Comparison of ENCODE assay signal across 8 mouse cellular contexts in the genomic region with DNA sequence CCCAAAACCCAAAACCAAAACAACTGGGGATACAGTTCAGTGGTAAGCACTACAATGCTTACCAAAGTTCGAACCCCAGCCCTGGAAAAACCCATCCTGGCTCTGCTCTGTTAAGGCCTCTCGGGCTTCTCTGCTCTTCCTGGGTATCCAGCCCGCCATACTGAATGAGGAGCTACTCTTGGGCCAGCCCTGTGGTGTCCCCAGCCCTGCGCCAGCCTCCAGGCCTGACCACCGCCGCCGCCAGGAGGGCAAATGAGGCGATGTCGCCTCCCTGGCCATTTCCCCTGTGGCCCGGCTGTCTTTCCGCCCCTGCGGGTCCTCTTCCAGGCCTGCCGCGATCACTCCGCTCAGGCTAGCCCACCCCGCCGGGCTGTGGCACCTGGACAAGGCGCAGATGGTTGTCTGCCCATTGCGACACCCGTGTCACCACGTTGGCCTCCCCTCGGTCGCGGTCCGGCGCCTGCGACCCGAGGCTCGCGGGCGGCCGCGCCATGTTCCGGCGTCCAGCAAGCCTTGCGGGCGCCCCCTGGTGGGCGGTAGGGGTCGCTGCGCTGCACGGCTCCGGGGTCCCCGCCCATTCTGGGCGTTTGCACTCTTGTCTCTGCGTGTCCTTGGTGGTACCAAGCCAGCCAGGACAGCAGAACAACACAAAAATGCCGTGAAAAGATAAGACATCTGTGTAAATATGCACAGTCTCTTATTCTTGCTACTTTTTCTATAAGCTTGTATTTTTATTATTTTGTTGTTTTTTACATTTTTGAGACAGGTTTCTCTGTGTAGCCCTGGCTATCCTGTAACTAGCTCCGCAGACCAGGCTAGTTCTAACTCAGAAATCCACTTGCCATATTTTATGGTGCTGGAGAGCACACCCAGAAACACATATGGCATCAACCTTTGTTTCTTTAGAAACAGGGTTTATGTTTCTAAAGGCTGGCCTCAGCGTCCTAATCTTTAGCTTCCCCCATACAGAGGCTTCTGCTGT. TPM values are rescaled to one million over a fixed set of nuclear protein-coding genes. Genes with fewer than 3 reads are reported as not detected.
DNase-seq lines count a peak whose midpoint lies in the region; ATAC-seq lines count a peak whose summit lies in the region.

A gene (minus strand): TSS at position 595 of the 982 bp plus-strand sequence.

- H3K9me3 ChIP-seq in forebrain, embryonic 11.5 days (ENCODE audit: control insufficient read depth, low read length), result no peaks in the 10 kb centered on the region
- no peaks in the 10 kb centered on the region for H3K9me3 ChIP-seq in heart, embryonic 16.5 days (replicated peaks; ENCODE audit: control insufficient read depth, low read length)
- H3K9me3 ChIP-seq in liver, embryonic 15.5 days (replicated peaks), result no peaks in the 10 kb centered on the region
- no peaks in the 10 kb centered on the region for H3K9me3 ChIP-seq in neural tube, embryonic 12.5 days

- H3K4me1 ChIP-seq in forebrain, embryonic 11.5 days (replicated peaks; ENCODE audit: control insufficient read depth, insufficient read depth, low read length), result no peaks in the 10 kb centered on the region
- H3K4me1 ChIP-seq in heart, embryonic 16.5 days (ENCODE audit: control insufficient read depth, insufficient read depth, low read length), result peaks cover 3% of the 10 kb centered on the region
- peaks cover 8% of the 10 kb centered on the region for H3K4me1 ChIP-seq in liver, embryonic 15.5 days (replicated peaks)
- no peaks in the 10 kb centered on the region for H3K4me1 ChIP-seq in neural tube, embryonic 12.5 days

- no peaks in the 10 kb centered on the region for H3K36me3 ChIP-seq in forebrain, embryonic 11.5 days (ENCODE audit: control insufficient read depth, insufficient read depth, low read length)
- no peaks in the 10 kb centered on the region for H3K36me3 ChIP-seq in heart, embryonic 16.5 days (ENCODE audit: control insufficient read depth, insufficient read depth)
- no peaks in the 10 kb centered on the region for H3K36me3 ChIP-seq in liver, embryonic 15.5 days (replicated peaks)
- H3K36me3 ChIP-seq in neural tube, embryonic 12.5 days, result no peaks in the 10 kb centered on the region

- H3K9ac ChIP-seq in forebrain, embryonic 11.5 days (ENCODE audit: low read length), result peak within 1 kb of the TSS; percentile 78
- peak within 1 kb of the TSS; percentile 96 for H3K9ac ChIP-seq in heart, embryonic 16.5 days (ENCODE audit: low read length)
- H3K9ac ChIP-seq in liver, embryonic 15.5 days, result peak within 1 kb of the TSS; percentile 75
- peak within 1 kb of the TSS; percentile 84 for H3K9ac ChIP-seq in neural tube, embryonic 12.5 days

- H3K4me3 ChIP-seq in forebrain, embryonic 11.5 days (ENCODE audit: low read depth, low read length), result peak within 1 kb of the TSS; percentile 46
- peak within 1 kb of the TSS; percentile 78 for H3K4me3 ChIP-seq in heart, embryonic 16.5 days (ENCODE audit: low read length)
- peak within 1 kb of the TSS; percentile 71 for H3K4me3 ChIP-seq in liver, embryonic 15.5 days (replicated peaks)
- peak within 1 kb of the TSS; percentile 69 for H3K4me3 ChIP-seq in neural tube, embryonic 12.5 days

- ATAC-seq in forebrain, embryonic 11.5 days (replicated peaks; ENCODE audit: low FRiP score), result peak; percentile 98
- peak; percentile 96 for ATAC-seq in heart, embryonic 16.5 days (replicated peaks; ENCODE audit: extremely low read depth, insufficient read depth, low FRiP score)
- peak; percentile 91 for ATAC-seq in liver, embryonic 15.5 days (ENCODE audit: insufficient read depth)
- peak; percentile 97 for ATAC-seq in neural tube, embryonic 12.5 days (ENCODE audit: low FRiP score, low read depth)

- peak within 1 kb of the TSS; percentile 60 for H3K4me2 ChIP-seq in forebrain, embryonic 11.5 days (ENCODE audit: low read depth, low read length, severe bottlenecking)
- peak within 1 kb of the TSS; percentile 74 for H3K4me2 ChIP-seq in heart, embryonic 16.5 days (ENCODE audit: low read depth, low read length)
- H3K4me2 ChIP-seq in liver, embryonic 15.5 days, result peak within 1 kb of the TSS; percentile 86
- H3K4me2 ChIP-seq in neural tube, embryonic 12.5 days (replicated peaks), result peak within 1 kb of the TSS; percentile 69

- H3K27ac ChIP-seq in forebrain, embryonic 11.5 days (ENCODE audit: low read depth, low read length), result 0 out of 2 replicates have a peak within 1 kb of the TSS, but pooled peaks have one; percentile 27
- H3K27ac ChIP-seq in heart, embryonic 16.5 days (ENCODE audit: low read length), result peak within 1 kb of the TSS; percentile 84
- H3K27ac ChIP-seq in liver, embryonic 15.5 days (replicated peaks), result peak within 1 kb of the TSS; percentile 51
- no peak within 1 kb of the TSS for H3K27ac ChIP-seq in neural tube, embryonic 12.5 days

- no peaks in the 10 kb centered on the region for H3K27me3 ChIP-seq in forebrain, embryonic 11.5 days (ENCODE audit: control insufficient read depth, insufficient read depth, low read length)
- H3K27me3 ChIP-seq in heart, embryonic 16.5 days (ENCODE audit: control insufficient read depth, insufficient read depth, low read length), result no peaks in the 10 kb centered on the region
- no peaks in the 10 kb centered on the region for H3K27me3 ChIP-seq in liver, embryonic 15.5 days
- no peaks in the 10 kb centered on the region for H3K27me3 ChIP-seq in neural tube, embryonic 12.5 days (replicated peaks)

- DNase-seq in CD8-positive naive resting alpha-beta T cell, adult 2 months (ENCODE audit: low read depth in 2 of 2, low spot score in 2 of 2), result peak; percentile 79 to 83
- peak; percentile 75 for DNase-seq in c-Kit-positive CD71-negative TER-119-negative erythroid progenitor cells, embryonic 14.5 days (ENCODE audit: low read depth)
- peak; percentile 95 for DNase-seq in forebrain, embryonic 11.5 days (ENCODE audit: low spot score)
- peak; percentile 90 to 96 for DNase-seq in kidney, postnatal 36 days
- DNase-seq in telencephalon, adult 2 months (ENCODE audit: low read depth, low spot score), result peak; percentile 44

- WGBS in forebrain, embryonic 11.5 days, result 5% methylated on average over 47 of the region's 48 CpGs
- 5% methylated on average over 48 of the region's 48 CpGs for WGBS in heart, embryonic 16.5 days
- WGBS in liver, embryonic 15.5 days (ENCODE audit: insufficient replicate concordance), result 5% methylated on average over 48 of the region's 48 CpGs
- 5% methylated on average over 48 of the region's 48 CpGs for WGBS in neural tube, embryonic 12.5 days

RNA-seq across cellular contexts. Expression of the gene that starts here (rescaled TPM):
- 3.0 and 4.0 TPM in 2 replicates for polyA plus RNA-seq in forebrain, embryonic 11.5 days (2014; fragmentation: Nextera tagmentation; extraction: Ambion mirVana)
- polyA plus RNA-seq in heart, embryonic 16.5 days (2015; fragmentation: Nextera tagmentation; extraction: Ambion mirVana), result 3.7 and 4.0 TPM in 2 replicates
- 1.4 and 1.5 TPM in 2 replicates for polyA plus RNA-seq in liver, embryonic 15.5 days (2015; fragmentation: Nextera tagmentation; extraction: Ambion mirVana)
- polyA plus RNA-seq in neural tube, embryonic 12.5 days (2016; fragmentation: Nextera tagmentation; extraction: Ambion mirVana), result 3.9 TPM in 2 replicates

Comparison
In these comparisons a context has a peak if more than half of its experiments do, and no peak if none do; other contexts are left out.
1. DNase-seq: peak in every context shown above with its lines; median percentile 95 in forebrain, embryonic 11.5 days; 93 in kidney, postnatal 36 days; 81 in CD8-positive naive resting alpha-beta T cell, adult 2 months; 75 in c-Kit-positive CD71-negative TER-119-negative erythroid progenitor cells, embryonic 14.5 days; 44 in telencephalon, adult 2 months.